Mouse (Mus musculus) midbrain, embryonic 11.5 days (tissue): ENCODE data around the gene Slc43a2. TPM values are rescaled to one million over a fixed set of nuclear protein-coding genes. Genes with fewer than 3 reads are reported as not detected.

Experiments used
- ATAC-seq: fragments of 200-750 bp; cut with Nextera tagmentation; 2 replicates; pipeline ENCODE4 v1.8.0; 2017; ENCODE audit warnings: moderate TSS enrichment, moderate library complexity; ENCODE audit not compliant: low FRiP score
- DNase-seq: peaks from one replicate; pipeline ENCODE4 v3.0.0; 2015; ENCODE audit warnings: low spot score; ENCODE audit errors: missing footprints
- H3K27ac ChIP-seq: fragments of 300-500 bp; sonication (generic); 2 replicates; pipeline ENCODE4 v1.5.1; 2014; ENCODE audit warnings: low read depth, low read length
- H3K27me3 ChIP-seq: fragments of 300-500 bp; sonication (generic); 2 replicates; pipeline ENCODE4 v1.6.1; 2014; ENCODE audit warnings: mild to moderate bottlenecking, low read length, moderate library complexity, mixed read lengths; ENCODE audit not compliant: control insufficient read depth, insufficient read depth
- H3K36me3 ChIP-seq: fragments of 300-500 bp; sonication (generic); 2 replicates; pipeline ENCODE4 v1.6.1; 2014; ENCODE audit warnings: mild to moderate bottlenecking, low read length, moderate library complexity, mixed read lengths; ENCODE audit not compliant: control insufficient read depth, insufficient read depth
- H3K4me1 ChIP-seq: fragments of 300-500 bp; sonication (generic); 2 replicates; pipeline ENCODE4 v1.6.1; 2014; ENCODE audit warnings: low read length; ENCODE audit not compliant: control insufficient read depth, insufficient read depth
- H3K4me2 ChIP-seq: fragments of 300-500 bp; sonication (generic); 2 replicates; pipeline ENCODE4 v1.6.1; 2014; ENCODE audit warnings: mild to moderate bottlenecking, moderate library complexity
- H3K4me3 ChIP-seq: fragments of 300-500 bp; sonication (generic); 2 replicates; pipeline ENCODE4 v1.5.1; 2014; ENCODE audit warnings: low read depth, low read length
- H3K9ac ChIP-seq: fragments of 300-500 bp; sonication (generic); 2 replicates; pipeline ENCODE4 v1.6.1; 2014; ENCODE audit warnings: low read length
- H3K9me3 ChIP-seq: fragments of 300-500 bp; sonication (generic); 2 replicates; pipeline ENCODE4 v1.6.1; 2016; ENCODE audit warnings: low read length; ENCODE audit not compliant: control insufficient read depth
- WGBS: fragments of 180-500 bp; shearing (Covaris S2); extraction: QIAGEN DNeasy Blood & Tissue Kit; methylation state at CpG from one replicate; pipeline ENCODE4 v1.1.7; 2014; 5-methylcytosine and 5-hydroxymethylcytosine counted together
- polyA plus RNA-seq: library from polyadenylated mRNA; unstranded; fragments of >200 nt; fragmentation: Nextera tagmentation; extraction: Ambion mirVana; gene quantifications from 2 replicates; pipeline ENCODE4 v1.2.1, GENCODE M21; 2014

Gene Slc43a2
- polyA plus RNA-seq, 1 experiment from 2014 or later: 3.7 TPM

DNA sequence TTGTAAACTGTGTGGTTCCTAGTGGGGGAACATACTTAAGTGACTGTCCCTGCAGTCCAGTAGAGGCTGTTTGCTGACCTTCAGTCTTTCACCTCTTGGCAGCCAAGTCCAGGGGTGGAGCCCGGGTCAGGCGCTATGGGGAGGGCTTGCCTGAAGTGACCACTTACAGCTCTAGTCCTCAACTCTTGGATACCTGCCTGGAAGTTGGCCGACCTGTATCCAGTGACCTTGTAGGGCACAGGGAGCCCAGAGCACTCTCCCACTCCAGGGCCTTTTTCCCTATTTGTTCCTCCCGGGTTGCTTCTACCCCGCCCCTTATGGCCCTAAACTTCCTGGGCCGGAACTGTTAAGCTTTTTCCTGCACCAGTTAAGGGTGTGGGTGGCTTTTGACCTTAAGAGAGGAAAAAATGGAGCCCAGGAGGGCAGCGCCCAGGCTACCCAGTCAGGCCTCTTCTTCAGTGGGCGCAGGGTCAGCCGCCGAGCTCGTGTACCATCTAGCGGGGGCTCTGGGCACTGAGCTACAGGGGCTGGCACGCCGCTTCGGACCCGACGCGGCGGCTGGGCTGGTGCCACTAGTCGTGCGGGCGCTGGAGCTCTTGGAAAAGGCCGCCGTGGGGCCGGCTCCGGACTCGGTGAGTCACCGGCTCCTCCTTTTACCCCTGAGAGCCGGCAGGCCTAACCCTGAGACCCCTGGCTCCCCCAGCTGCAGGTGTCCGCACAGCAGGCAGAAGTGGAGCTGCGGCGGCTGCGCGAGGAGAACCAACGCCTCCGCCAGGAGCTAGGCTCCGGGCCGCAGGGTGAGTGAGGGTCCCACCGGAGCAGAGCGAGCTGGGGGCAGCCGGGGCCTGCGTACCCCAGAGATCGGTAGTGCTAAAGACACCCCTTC is 21.5 kb upstream of the Slc43a2 start, which contains the start of gene Rilp:
TSS of gene Rilp (plus strand) at position 354 of the 886 bp plus-strand sequence.
- Histone ChIP-seq H3K27ac (peak within 1 kb of the TSS; percentile 44), H3K9me3 (no peaks in the 10 kb centered on the region), H3K9ac (peak within 1 kb of the TSS; percentile 64), H3K4me2 (peak within 1 kb of the TSS; percentile 95), H3K27me3 (no peaks in the 10 kb centered on the region), H3K36me3 (peaks cover 24% of the 10 kb centered on the region), H3K4me3 (peak within 1 kb of the TSS; percentile 41), H3K4me1 (peaks cover 13% of the 10 kb centered on the region)
- WGBS: 2% methylated on average over 43 of the region's 43 CpGs
- ATAC-seq: peak; percentile 84
- DNase-seq: no peak

DNA sequence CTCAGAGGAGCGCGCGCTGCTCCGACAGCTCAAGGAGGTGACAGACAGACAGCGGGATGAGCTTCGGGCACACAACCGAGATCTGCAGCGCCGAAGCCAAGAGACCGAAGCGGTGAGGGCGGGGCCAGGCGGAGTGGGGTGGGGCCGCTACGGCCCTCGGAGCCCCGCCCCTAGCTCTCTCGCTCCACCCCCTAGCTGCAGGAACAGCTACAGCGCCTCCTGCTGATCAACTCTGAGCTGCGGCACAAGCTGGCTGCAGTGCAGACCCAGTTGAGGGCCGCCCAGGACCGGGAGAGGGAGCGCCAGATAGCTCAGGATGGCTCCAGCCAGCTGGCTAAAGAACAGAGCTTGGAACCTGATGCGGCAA is 20.9 kb upstream of the Slc43a2 start:
- no peak overlapping the region for H3K27ac ChIP-seq
- peaks cover 20% of the 10 kb centered on the region for H3K36me3 ChIP-seq
- peaks cover 13% of the 10 kb centered on the region for H3K4me1 ChIP-seq
- ATAC-seq (peak; percentile 92), DNase-seq (peak; percentile 99)
- peak overlapping the region; percentile 41 for H3K4me3 ChIP-seq
- 2% methylated on average over 24 of the region's 24 CpGs for WGBS
- peak overlapping the region; percentile 95 for H3K4me2 ChIP-seq
- H3K27me3 ChIP-seq: no peaks in the 10 kb centered on the region
- peak overlapping the region; percentile 64 for H3K9ac ChIP-seq
- H3K9me3 ChIP-seq: no peaks in the 10 kb centered on the region

DNA sequence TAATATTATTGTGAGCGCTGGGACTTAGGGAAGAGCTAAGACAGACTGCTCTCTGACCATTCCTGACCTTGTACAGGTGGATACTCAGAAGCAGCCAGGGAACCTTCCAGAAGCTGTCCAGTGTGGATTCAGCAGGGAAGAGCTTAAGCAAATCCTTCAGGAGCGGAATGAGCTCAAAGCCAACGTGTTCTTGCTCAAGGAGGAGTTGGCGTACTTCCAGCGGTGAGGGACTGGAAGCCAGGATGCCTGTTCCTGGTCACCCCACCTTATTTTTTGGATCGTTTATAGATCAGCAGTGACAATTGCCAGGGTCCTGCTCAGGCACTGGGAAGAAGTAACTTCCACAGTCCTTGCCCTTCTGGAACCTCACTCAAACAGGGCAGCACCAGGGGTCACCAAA is 20.3 kb upstream of the Slc43a2 start:
- H3K27me3 ChIP-seq: no peaks in the 10 kb centered on the region
- peaks cover 15% of the 10 kb centered on the region for H3K36me3 ChIP-seq
- no peak overlapping the region for H3K9ac ChIP-seq
- no peaks in the 10 kb centered on the region for H3K9me3 ChIP-seq
- DNase-seq (no peak), ATAC-seq (no peak)
- WGBS: 91% methylated on average over 6 of the region's 6 CpGs
- no peak overlapping the region for H3K4me2 ChIP-seq
- no peak overlapping the region for H3K27ac ChIP-seq
- H3K4me3 ChIP-seq: no peak overlapping the region
- H3K4me1 ChIP-seq: peaks cover 13% of the 10 kb centered on the region

DNA sequence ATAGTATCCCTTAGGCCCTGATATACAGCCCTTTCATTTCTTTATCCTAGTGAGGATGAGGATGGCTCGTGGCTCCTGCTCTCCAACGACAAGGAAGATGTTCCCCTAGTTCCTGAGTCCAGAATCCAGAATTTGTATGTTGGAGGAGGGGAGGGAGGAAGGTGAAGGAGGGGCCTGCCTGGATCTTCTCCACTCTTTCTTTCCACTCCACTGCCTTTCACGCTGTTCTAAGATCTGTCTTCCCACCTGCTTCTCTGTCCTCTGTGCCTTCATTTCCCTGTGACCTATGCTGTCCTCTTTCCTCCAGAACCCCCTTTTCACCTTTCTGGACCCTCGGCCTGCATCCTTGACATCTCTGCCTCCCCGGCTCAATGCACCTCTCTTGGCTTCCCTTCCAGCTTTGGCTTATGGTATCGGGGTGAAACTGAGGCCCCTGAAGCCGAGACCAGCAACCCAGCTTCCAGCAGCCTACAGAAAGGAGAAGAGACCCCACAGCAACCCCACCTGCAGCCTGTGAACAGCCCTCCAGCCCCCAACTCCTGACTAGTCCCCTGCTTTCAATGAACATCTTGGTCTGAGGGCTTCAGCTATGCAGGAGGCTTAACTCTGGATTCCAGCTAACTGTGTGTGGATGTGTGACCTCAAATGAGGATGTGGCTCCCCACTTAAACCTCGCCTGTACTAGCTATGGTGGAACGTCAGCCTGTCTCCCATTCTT is 19.0 kb upstream of the Slc43a2 start:
- Histone ChIP-seq H3K27ac (no peak overlapping the region), H3K9ac (no peak overlapping the region), H3K9me3 (no peaks in the 10 kb centered on the region), H3K4me2 (no peak overlapping the region), H3K27me3 (no peaks in the 10 kb centered on the region), H3K4me3 (no peak overlapping the region), H3K4me1 (peaks cover 13% of the 10 kb centered on the region), H3K36me3 (peaks cover 11% of the 10 kb centered on the region; the same call in 1 of the 2 replicates)
- ATAC-seq (no peak), DNase-seq (peak; percentile 62)
- 85% methylated on average over 9 of the region's 9 CpGs for WGBS

DNA sequence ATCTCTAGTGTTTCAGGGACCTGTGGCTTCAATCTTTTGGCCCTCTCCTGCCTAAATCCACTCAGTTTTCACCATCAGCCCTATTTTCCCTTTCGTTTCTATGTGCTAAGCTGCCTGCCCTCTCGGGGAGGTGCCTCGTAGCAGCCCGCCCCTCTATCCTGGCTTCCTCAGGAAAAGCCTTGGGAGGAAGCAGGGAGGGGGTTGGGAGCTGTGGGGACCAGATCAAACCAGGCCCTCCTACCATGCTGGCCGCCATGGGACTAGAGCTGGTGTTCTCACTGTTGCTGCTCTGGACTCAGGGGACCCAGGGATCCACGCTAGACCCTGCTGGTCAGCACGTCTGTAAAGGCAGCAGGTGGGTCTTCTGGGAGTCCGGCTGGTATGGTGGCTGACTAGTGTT is 18.2 kb upstream of the Slc43a2 start, which contains the start of gene Scarf1:
TSS of gene Scarf1 (plus strand) at position 205 of the 400 bp plus-strand sequence.
- H3K27me3 ChIP-seq: no peaks in the 10 kb centered on the region
- H3K36me3 ChIP-seq: peaks cover 7% of the 10 kb centered on the region; the same call in 1 of the 2 replicates
- no peak within 1 kb of the TSS for H3K27ac ChIP-seq
- no peak within 1 kb of the TSS for H3K4me3 ChIP-seq
- no peak within 1 kb of the TSS for H3K4me2 ChIP-seq
- WGBS: 53% methylated on average over 8 of the region's 8 CpGs
- H3K9ac ChIP-seq: no peak within 1 kb of the TSS
- H3K9me3 ChIP-seq: no peaks in the 10 kb centered on the region
- H3K4me1 ChIP-seq: peaks cover 13% of the 10 kb centered on the region
- ATAC-seq (no peak), DNase-seq (peak; percentile 76)

DNA sequence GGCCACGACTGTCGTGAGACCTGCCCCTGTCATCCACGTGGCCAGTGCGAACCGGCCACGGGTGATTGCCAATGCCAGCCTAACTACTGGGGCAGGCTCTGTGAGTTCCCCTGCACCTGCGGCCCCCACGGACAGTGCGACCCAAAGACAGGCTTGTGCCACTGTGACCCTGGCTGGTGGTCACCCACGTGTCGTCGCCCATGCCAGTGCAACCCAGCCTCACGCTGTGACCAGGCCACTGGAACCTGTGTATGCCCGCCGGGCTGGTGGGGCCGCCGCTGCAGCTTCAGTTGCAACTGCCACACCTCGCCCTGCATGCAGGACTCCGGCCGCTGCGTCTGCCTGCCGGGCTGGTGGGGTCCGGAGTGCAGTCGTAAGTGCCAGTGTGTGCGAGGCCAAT is 16.3 kb upstream of the Slc43a2 start:
- Histone ChIP-seq H3K27ac (no peak overlapping the region), H3K36me3 (no peaks in the 10 kb centered on the region), H3K4me1 (peaks cover 2% of the 10 kb centered on the region), H3K4me3 (no peak overlapping the region), H3K9me3 (no peaks in the 10 kb centered on the region), H3K9ac (no peak overlapping the region), H3K27me3 (no peaks in the 10 kb centered on the region), H3K4me2 (no peak overlapping the region)
- 94% methylated on average over 25 of the region's 25 CpGs for WGBS
- DNase-seq: peak; percentile 23
- ATAC-seq: no peak

DNA sequence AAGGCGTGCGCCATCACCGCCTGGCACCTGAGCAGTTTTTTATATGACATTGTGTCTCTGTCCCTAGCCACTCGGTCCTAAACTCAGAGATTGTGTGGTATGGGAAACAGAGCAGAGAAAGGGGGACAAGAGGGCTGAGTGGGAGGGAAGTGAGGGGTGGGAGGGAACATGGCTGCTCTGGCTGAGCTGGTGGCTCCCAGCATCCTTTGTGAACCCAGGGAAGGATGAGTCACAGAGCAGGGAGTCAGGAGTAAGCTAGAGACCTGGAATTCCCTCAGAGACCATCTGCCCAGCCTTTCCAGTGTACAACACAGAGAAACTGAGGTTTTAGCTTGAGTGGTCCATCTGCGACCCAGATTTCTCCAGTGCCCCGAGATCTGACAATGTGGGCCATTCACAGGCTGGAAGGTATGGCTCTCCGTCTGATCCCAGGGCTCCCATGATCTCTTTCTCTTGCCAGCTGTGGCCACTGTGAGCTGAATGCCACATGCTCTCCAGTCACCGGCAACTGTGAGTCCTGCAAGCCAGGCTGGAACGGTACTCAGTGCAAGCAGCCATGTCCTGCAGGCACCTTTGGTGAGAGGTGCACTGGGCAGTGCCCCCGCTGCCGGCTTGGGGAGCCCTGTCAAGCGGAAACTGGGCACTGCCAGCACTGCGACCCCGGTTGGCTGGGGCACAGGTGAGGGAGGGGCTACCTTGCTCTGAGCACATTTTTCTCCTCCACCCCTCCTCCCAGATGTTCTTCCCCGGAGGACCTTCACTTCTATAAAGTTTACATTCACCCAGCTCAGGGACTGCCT is 11.5 kb upstream of the Slc43a2 start:
- no peak overlapping the region for H3K27ac ChIP-seq
- no peaks in the 10 kb centered on the region for H3K27me3 ChIP-seq
- H3K9ac ChIP-seq: no peak overlapping the region
- H3K9me3 ChIP-seq: no peaks in the 10 kb centered on the region
- 80% methylated on average over 15 of the region's 15 CpGs for WGBS
- no peak overlapping the region for H3K4me2 ChIP-seq
- DNase-seq: no peak
- no peak for ATAC-seq
- no peaks in the 10 kb centered on the region for H3K36me3 ChIP-seq
- no peaks in the 10 kb centered on the region for H3K4me1 ChIP-seq
- H3K4me3 ChIP-seq: no peak overlapping the region

DNA sequence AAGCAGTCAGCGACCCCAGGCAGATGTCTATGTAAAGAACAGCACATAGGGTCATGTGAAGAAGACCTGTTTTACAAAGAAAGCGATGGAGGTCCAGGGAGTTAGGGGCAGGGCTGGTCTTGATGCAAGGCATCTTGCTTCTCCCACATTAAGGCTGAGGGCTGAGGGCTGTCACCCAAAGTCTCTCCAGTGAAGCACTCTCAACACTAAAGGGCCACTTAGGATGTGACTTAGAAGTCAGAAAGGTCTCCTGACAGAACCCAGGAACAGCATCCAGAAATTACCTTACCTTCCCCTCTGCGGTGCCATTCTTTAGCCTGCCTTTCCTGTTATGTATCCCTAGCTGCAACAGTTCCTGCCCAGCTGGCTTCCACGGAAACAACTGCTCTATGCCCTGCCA is 9.9 kb upstream of the Slc43a2 start:
- no peaks in the 10 kb centered on the region for H3K9me3 ChIP-seq
- H3K4me2 ChIP-seq: no peak overlapping the region
- WGBS: 86% methylated on average over 4 of the region's 4 CpGs
- no peaks in the 10 kb centered on the region for H3K27me3 ChIP-seq
- no peaks in the 10 kb centered on the region for H3K36me3 ChIP-seq
- no peaks in the 10 kb centered on the region for H3K4me1 ChIP-seq
- DNase-seq (no peak), ATAC-seq (no peak)
- H3K27ac ChIP-seq: no peak overlapping the region
- H3K9ac ChIP-seq: no peak overlapping the region
- no peak overlapping the region for H3K4me3 ChIP-seq
